Mouse (Mus musculus) limb, embryonic 14.5 days (tissue): Measurements from ENCODE around the gene Zfp810. TPM values are rescaled to one million over a fixed set of nuclear protein-coding genes. Genes with fewer than 3 reads are reported as not detected.

Experiments used
- ATAC-seq: fragments of 200-750 bp; cut with Nextera tagmentation; 2 replicates; pipeline ENCODE4 v1.8.0; 2017; ENCODE audit warnings: low read depth, moderate number of reproducible peaks, moderate TSS enrichment; ENCODE audit not compliant: low FRiP score
- DNase-seq: peaks from one replicate; pipeline ENCODE4 v3.0.0-alpha.2; 2015; ENCODE audit warnings: low spot score
- H3K27ac ChIP-seq: fragments of 300-500 bp; sonication (generic); replicated peaks from 2 replicates; pipeline ENCODE4 v1.5.1; 2014; ENCODE audit warnings: low read depth, mild to moderate bottlenecking, low read length, moderate library complexity, mixed read lengths
- H3K27me3 ChIP-seq: fragments of 300-500 bp; sonication (generic); 2 replicates; pipeline ENCODE4 v1.6.1; 2014; ENCODE audit warnings: low read length, mixed read lengths; ENCODE audit not compliant: control insufficient read depth, insufficient read depth
- H3K36me3 ChIP-seq: fragments of 300-500 bp; sonication (generic); 2 replicates; pipeline ENCODE4 v1.6.1; 2014; ENCODE audit warnings: mild to moderate bottlenecking, low read length, moderate library complexity, mixed read lengths; ENCODE audit not compliant: control insufficient read depth, insufficient read depth
- H3K4me1 ChIP-seq: fragments of 300-500 bp; sonication (generic); 2 replicates; pipeline ENCODE4 v1.6.1; 2014; ENCODE audit warnings: antibody characterized with exemption, low read length, mixed read lengths; ENCODE audit not compliant: control insufficient read depth, insufficient read depth
- H3K4me2 ChIP-seq: fragments of 300-500 bp; sonication (generic); replicated peaks from 2 replicates; pipeline ENCODE4 v1.6.1; 2014; ENCODE audit warnings: low read depth, mild to moderate bottlenecking, low read length, moderate library complexity; ENCODE audit not compliant: severe bottlenecking
- H3K4me3 ChIP-seq: fragments of 300-500 bp; sonication (generic); replicated peaks from 2 replicates; pipeline ENCODE4 v1.5.1; 2014; ENCODE audit warnings: low read length
- H3K9ac ChIP-seq: fragments of 300-500 bp; sonication (generic); 2 replicates; pipeline ENCODE4 v1.6.1; 2014; ENCODE audit warnings: mild to moderate bottlenecking, low read depth, low read length, moderate library complexity; ENCODE audit not compliant: severe bottlenecking
- H3K9me3 ChIP-seq: fragments of 300-500 bp; sonication (generic); 2 replicates; pipeline ENCODE4 v1.6.1; 2016; ENCODE audit warnings: low read length; ENCODE audit not compliant: control insufficient read depth
- POLR2A ChIP-seq: fragments of 200-500 bp; IDR thresholded peaks from 2 replicates; pipeline ENCODE4 v1.8.0; 2012; ENCODE audit warnings: inconsistent platforms, mild to moderate bottlenecking, moderate library complexity, borderline replicate concordance; ENCODE audit not compliant: insufficient read depth, insufficient read length; ENCODE audit errors: extremely low read depth
- WGBS: fragments of 180-500 bp; shearing (Covaris S2); extraction: QIAGEN DNeasy Blood & Tissue Kit; methylation state at CpG from one replicate; pipeline ENCODE4 v1.1.7; 2014; 5-methylcytosine and 5-hydroxymethylcytosine counted together
- polyA plus RNA-seq, 2 experiments: library from polyadenylated mRNA; depleted of rRNA in 1 of 2; stranded (reverse) in 1 of 2; unstranded in 1 of 2; fragments of >200 nt; fragmentation: Nextera tagmentation in 1 of 2; extraction: Ambion mirVana in 1 of 2; gene quantifications; 2 replicates each; pipeline versions ENCODE4 v1.2.1 to v1.2.3; 2012 to 2014

The Zfp810 gene
- polyA plus RNA-seq, 2 experiments, result 19.3 to 21.2 TPM

- no peak overlapping the region for H3K4me3 ChIP-seq
- no peak for TF ChIP-seq POLR2A
- no peak overlapping the region for H3K9ac ChIP-seq
- no peaks in the 10 kb centered on the region for H3K27me3 ChIP-seq
- H3K4me1 ChIP-seq, result no peaks in the 10 kb centered on the region
- H3K27ac ChIP-seq, result no peak overlapping the region
- no peaks in the 10 kb centered on the region for H3K9me3 ChIP-seq
- H3K4me2 ChIP-seq, result no peak overlapping the region
- H3K36me3 ChIP-seq, result peaks cover 6% of the 10 kb centered on the region; the same call in 1 of the 2 replicates
- DNase-seq (no peak), ATAC-seq (no peak)
These were observed 76.9 kb downstream of the Zfp810 start for GRCm38 (mm10) chr9:22230556-22230955.

- H3K9me3 ChIP-seq, result no peaks in the 10 kb centered on the region
- H3K27ac ChIP-seq, result no peak overlapping the region
- no peak overlapping the region for H3K9ac ChIP-seq
- no peak for TF ChIP-seq POLR2A
- no peak overlapping the region for H3K4me2 ChIP-seq
- peaks cover 3% of the 10 kb centered on the region; the same call in 1 of the 2 replicates for H3K36me3 ChIP-seq
- 89% methylated on average over 3 of the region's 3 CpGs for WGBS
- no peaks in the 10 kb centered on the region for H3K4me1 ChIP-seq
- no peak overlapping the region for H3K4me3 ChIP-seq
- no peaks in the 10 kb centered on the region for H3K27me3 ChIP-seq
- ATAC-seq, result no peak
- no peak for DNase-seq
These were observed 77.4 kb downstream of the Zfp810 start for GRCm38 (mm10) chr9:22230061-22230460.

- Histone ChIP-seq H3K4me2 (no peak overlapping the region), H3K4me3 (no peak overlapping the region), H3K9me3 (no peaks in the 10 kb centered on the region), H3K9ac (no peak overlapping the region), H3K4me1 (no peaks in the 10 kb centered on the region), H3K27me3 (no peaks in the 10 kb centered on the region), H3K27ac (no peak overlapping the region), H3K36me3 (no peaks in the 10 kb centered on the region)
- TF ChIP-seq POLR2A, result no peak
- ATAC-seq (no peak), DNase-seq (no peak)
- 91% methylated on average over 7 of the region's 7 CpGs for WGBS
These were observed 77.9 kb downstream of the Zfp810 start for GRCm38 (mm10) chr9:22229386-22230026.

- Histone ChIP-seq H3K27ac (no peak overlapping the region), H3K9ac (no peak overlapping the region), H3K4me3 (no peak overlapping the region), H3K36me3 (no peaks in the 10 kb centered on the region), H3K4me2 (no peak overlapping the region), H3K4me1 (no peaks in the 10 kb centered on the region), H3K9me3 (no peaks in the 10 kb centered on the region), H3K27me3 (no peaks in the 10 kb centered on the region)
- ATAC-seq (no peak), DNase-seq (peak; percentile 31)
- TF ChIP-seq POLR2A, result no peak
- WGBS, result 69% methylated on average over 15 of the region's 15 CpGs
These were observed 80.6 kb downstream of the Zfp810 start for GRCm38 (mm10) chr9:22226846-22227245.

Other genes with a start within 250 kb of the Zfp810 start
- 0.28 TPM in 1 of 2 replicates, not detected in the other for gene Gm49318, start 236.4 kb downstream of the Zfp810 start, polyA plus RNA-seq (2012; rRNA removed)
- gene Gm49318, start 236.4 kb downstream of the Zfp810 start, polyA plus RNA-seq (2014; fragmentation: Nextera tagmentation; extraction: Ambion mirVana), result not detected in 2 replicates
- gene Zfp653, start 236.3 kb downstream of the Zfp810 start, polyA plus RNA-seq (2012; rRNA removed), result 31.2 and 33.7 TPM in 2 replicates
- 8.1 and 8.7 TPM in 2 replicates for gene Zfp653, start 236.3 kb downstream of the Zfp810 start, polyA plus RNA-seq (2014; fragmentation: Nextera tagmentation; extraction: Ambion mirVana)
- gene Ecsit, start 222.2 kb downstream of the Zfp810 start, polyA plus RNA-seq (2012; rRNA removed), result 36.3 and 37.5 TPM in 2 replicates
- gene Ecsit, start 222.2 kb downstream of the Zfp810 start, polyA plus RNA-seq (2014; fragmentation: Nextera tagmentation; extraction: Ambion mirVana), result 30.6 and 32.9 TPM in 2 replicates
- 2.3 and 3.0 TPM in 2 replicates for gene Cnn1, start 208.4 kb downstream of the Zfp810 start, polyA plus RNA-seq (2012; rRNA removed)
- gene Cnn1, start 208.4 kb downstream of the Zfp810 start, polyA plus RNA-seq (2014; fragmentation: Nextera tagmentation; extraction: Ambion mirVana), result 3.1 and 4.4 TPM in 2 replicates
- gene Elof1, start 190.5 kb downstream of the Zfp810 start, polyA plus RNA-seq (2012; rRNA removed), result 145 and 168 TPM in 2 replicates
- gene Elof1, start 190.5 kb downstream of the Zfp810 start, polyA plus RNA-seq (2014; fragmentation: Nextera tagmentation; extraction: Ambion mirVana), result 199 and 206 TPM in 2 replicates
- gene Acp5, start 171.9 kb downstream of the Zfp810 start, polyA plus RNA-seq (2012; rRNA removed), result 20.3 and 21.6 TPM in 2 replicates
- 17.0 and 23.6 TPM in 2 replicates for gene Acp5, start 171.9 kb downstream of the Zfp810 start, polyA plus RNA-seq (2014; fragmentation: Nextera tagmentation; extraction: Ambion mirVana)
- 54.5 and 62.4 TPM in 2 replicates for gene Pigyl, start 150.8 kb downstream of the Zfp810 start, polyA plus RNA-seq (2012; rRNA removed)
- gene Pigyl, start 150.8 kb downstream of the Zfp810 start, polyA plus RNA-seq (2014; fragmentation: Nextera tagmentation; extraction: Ambion mirVana), result 80.9 and 82.4 TPM in 2 replicates
- gene Zfp872, start 119.6 kb downstream of the Zfp810 start, polyA plus RNA-seq (2012; rRNA removed), result 0.12 and 0.14 TPM in 2 replicates
- 0.33 and 0.51 TPM in 2 replicates for gene Zfp872, start 119.6 kb downstream of the Zfp810 start, polyA plus RNA-seq (2014; fragmentation: Nextera tagmentation; extraction: Ambion mirVana)
- gene Zfp809, start 81.9 kb downstream of the Zfp810 start, polyA plus RNA-seq (2012; rRNA removed), result 11.2 and 13.6 TPM in 2 replicates
- gene Zfp809, start 81.9 kb downstream of the Zfp810 start, polyA plus RNA-seq (2014; fragmentation: Nextera tagmentation; extraction: Ambion mirVana), result 19.6 and 19.7 TPM in 2 replicates
- 1.9 and 2.6 TPM in 2 replicates for gene Zfp599, start 47.8 kb downstream of the Zfp810 start, polyA plus RNA-seq (2012; rRNA removed)
- gene Zfp599, start 47.8 kb downstream of the Zfp810 start, polyA plus RNA-seq (2014; fragmentation: Nextera tagmentation; extraction: Ambion mirVana), result 6.4 and 7.3 TPM in 2 replicates
- 26.8 and 35.4 TPM in 2 replicates for gene Anln, start 81.5 kb upstream of the Zfp810 start, polyA plus RNA-seq (2012; rRNA removed)
- gene Anln, start 81.5 kb upstream of the Zfp810 start, polyA plus RNA-seq (2014; fragmentation: Nextera tagmentation; extraction: Ambion mirVana), result 40.4 and 46.5 TPM in 2 replicates
- 3.6 and 3.7 TPM in 2 replicates for gene 9530077C05Rik, start 103.9 kb upstream of the Zfp810 start, polyA plus RNA-seq (2012; rRNA removed)
- gene 9530077C05Rik, start 103.9 kb upstream of the Zfp810 start, polyA plus RNA-seq (2014; fragmentation: Nextera tagmentation; extraction: Ambion mirVana), result 4.8 and 5.2 TPM in 2 replicates
- gene Gm17545, start 146.6 kb upstream of the Zfp810 start, polyA plus RNA-seq (2012; rRNA removed), result not detected in 2 replicates
- gene Gm17545, start 146.6 kb upstream of the Zfp810 start, polyA plus RNA-seq (2014; fragmentation: Nextera tagmentation; extraction: Ambion mirVana), result not detected in 2 replicates
- 56.7 and 89.7 TPM in 2 replicates for gene Rp9, start 162.1 kb upstream of the Zfp810 start, polyA plus RNA-seq (2012; rRNA removed)
- gene Rp9, start 162.1 kb upstream of the Zfp810 start, polyA plus RNA-seq (2014; fragmentation: Nextera tagmentation; extraction: Ambion mirVana), result 69.4 and 78.0 TPM in 2 replicates
- 15.7 and 16.6 TPM in 2 replicates for gene Bbs9, start 168.1 kb upstream of the Zfp810 start, polyA plus RNA-seq (2012; rRNA removed)
- gene Bbs9, start 168.1 kb upstream of the Zfp810 start, polyA plus RNA-seq (2014; fragmentation: Nextera tagmentation; extraction: Ambion mirVana), result 12.7 and 14.7 TPM in 2 replicates